Mouse (Mus musculus) heart, adult 18-20 months (tissue): ENCODE measurements around the gene Ifna14. TPM values are rescaled to one million over a fixed set of nuclear protein-coding genes. Genes with fewer than 3 reads are reported as not detected.

Source experiments
- total RNA-seq, 2 experiments: library from RNA; stranded (reverse); gene quantifications; 2 replicates each; pipeline ENCODE4 v1.2.3; 2021

The Ifna14 gene
- total RNA-seq, 2 experiments from 2014 or later, result not detected

Other genes starting within 250 kb of the Ifna14 start
- 1 to 10 TPM; 3.6 to 3.9 TPM for gene Hacd4, start 132.9 kb downstream of the Ifna14 start, total RNA-seq
- gene Ifnb1, start 49.0 kb downstream of the Ifna14 start, total RNA-seq, result not detected
- not detected for gene Ifna15, start 13.6 kb downstream of the Ifna14 start, total RNA-seq
- gene Ifna9, start 20.6 kb upstream of the Ifna14 start, total RNA-seq, result not detected
- not detected for gene Ifna12, start 31.6 kb upstream of the Ifna14 start, total RNA-seq
- not detected for gene C87499, start 62.6 kb upstream of the Ifna14 start, total RNA-seq
- not detected for gene Ifna13, start 72.7 kb upstream of the Ifna14 start, total RNA-seq
- gene Ifna16, start 105.1 kb upstream of the Ifna14 start, total RNA-seq, result not detected
- not detected for gene Ifna2, start 112.1 kb upstream of the Ifna14 start, total RNA-seq
- not detected for gene Ifnab, start 119.6 kb upstream of the Ifna14 start, total RNA-seq
- gene Gm26566, start 150.0 kb upstream of the Ifna14 start, total RNA-seq, result under 1 TPM in 1 of 2 experiments, not detected in 1; 0.42 TPM
- 10 to 100 TPM; 72.4 to 76.1 TPM for gene Klhl9, start 150.7 kb upstream of the Ifna14 start, total RNA-seq
- gene Gm13271, start 183.1 kb upstream of the Ifna14 start, total RNA-seq, result not detected
- not detected for gene Gm13283, start 188.3 kb upstream of the Ifna14 start, total RNA-seq
- gene Gm13290, start 202.0 kb upstream of the Ifna14 start, total RNA-seq, result not detected
- gene Gm13289, start 205.1 kb upstream of the Ifna14 start, total RNA-seq, result not detected
- gene Gm13272, start 208.1 kb upstream of the Ifna14 start, total RNA-seq, result not detected
- not detected for gene Ifnz, start 210.3 kb upstream of the Ifna14 start, total RNA-seq
- gene Gm13276, start 213.9 kb upstream of the Ifna14 start, total RNA-seq, result not detected
- gene Gm13277, start 216.8 kb upstream of the Ifna14 start, total RNA-seq, result not detected
- gene Gm13278, start 219.8 kb upstream of the Ifna14 start, total RNA-seq, result not detected
- not detected for gene Gm13275, start 222.7 kb upstream of the Ifna14 start, total RNA-seq
- gene Gm13279, start 225.6 kb upstream of the Ifna14 start, total RNA-seq, result not detected
- gene Gm13285, start 227.9 kb upstream of the Ifna14 start, total RNA-seq, result not detected
- not detected for gene Gm13287, start 231.5 kb upstream of the Ifna14 start, total RNA-seq
- not detected for gene Gm13288, start 233.7 kb upstream of the Ifna14 start, total RNA-seq
- not detected for gene Ifna7, start 244.4 kb upstream of the Ifna14 start, total RNA-seq
- gene Ifna11, start 248.2 kb upstream of the Ifna14 start, total RNA-seq, result not detected